Mouse (Mus musculus): ENCODE results near the gene Gtse1.

Gene Gtse1

DNA sequence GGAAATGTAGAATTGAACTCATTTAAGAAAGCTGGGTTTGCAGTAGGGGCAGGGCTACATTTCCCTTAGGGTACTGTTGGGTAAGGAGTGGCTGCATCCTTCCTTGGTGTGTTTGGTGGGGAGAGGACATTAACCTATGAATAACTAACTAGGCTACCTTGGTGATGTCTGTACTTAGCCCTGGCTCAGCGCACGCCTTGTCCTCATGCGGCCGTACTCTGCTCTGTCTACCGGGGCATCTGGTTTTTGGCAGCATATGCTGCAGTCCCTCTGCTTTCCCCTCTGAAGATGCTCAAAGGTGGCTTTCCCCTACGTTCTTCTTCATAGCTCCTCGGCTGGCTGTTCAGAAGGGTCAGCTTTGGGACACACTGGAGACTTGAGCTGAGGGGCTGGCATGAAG, 17.8 kb downstream of the Gtse1 start:
- DNase-seq, result peak; percentile 51

GRCm38 (mm10) chr15:85878848-85879497, 19.4 kb downstream of the Gtse1 start, which contains the start of gene Trmu:
Gene Trmu, plus strand, starts transcription at chr15:85879312.
- peak; percentile 95 for DNase-seq

DNA sequence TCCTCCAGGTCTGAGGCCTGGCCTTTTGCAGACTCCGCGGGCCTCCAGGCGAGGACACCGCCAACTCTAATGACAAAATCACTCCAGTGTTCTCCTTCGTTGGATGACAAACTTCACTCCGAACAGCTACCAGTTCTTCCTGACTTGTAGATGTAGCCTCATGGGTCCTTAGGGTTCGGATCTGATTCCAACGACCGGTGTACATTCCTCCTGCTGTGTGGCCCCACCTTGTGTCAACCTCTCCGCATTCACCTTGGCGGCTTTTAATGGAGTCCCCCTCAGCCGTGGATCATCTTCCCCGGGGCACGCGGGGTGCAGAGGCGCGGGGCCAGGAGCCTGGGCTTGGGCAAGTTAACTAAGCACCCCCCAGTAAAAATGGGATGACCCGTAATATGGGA, 20.0 kb downstream of the Gtse1 start:
- no peak for DNase-seq

DNA sequence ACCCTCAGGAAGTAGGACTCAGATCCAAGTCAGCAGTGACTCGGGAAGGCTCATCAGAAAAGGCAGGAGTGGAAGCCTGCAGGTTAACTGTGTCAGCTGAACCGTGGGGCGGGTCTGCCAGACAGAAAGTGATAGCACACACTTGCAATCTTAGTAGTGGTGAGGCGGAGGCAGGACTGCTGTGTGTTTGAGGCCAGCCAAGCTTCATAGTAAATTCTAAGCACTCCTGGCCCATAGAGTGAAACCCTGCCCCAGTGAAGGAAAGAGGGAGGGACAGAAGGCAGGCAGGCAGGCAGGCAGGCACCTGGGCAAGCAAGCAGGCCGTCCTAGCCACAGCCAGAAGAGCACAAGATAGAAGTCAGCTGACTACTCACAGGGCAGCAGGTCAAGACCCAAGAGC, 26.1 kb downstream of the Gtse1 start:
- no peak for DNase-seq

GRCm38 (mm10) chr15:85889235-85889634, 29.7 kb downstream of the Gtse1 start:
- no peak for DNase-seq

GRCm38 (mm10) chr15:85891971-85892370, 32.4 kb downstream of the Gtse1 start:
- no peak for DNase-seq

GRCm38 (mm10) chr15:85892498-85893118, 33.1 kb downstream of the Gtse1 start:
- no peak for DNase-seq

DNA sequence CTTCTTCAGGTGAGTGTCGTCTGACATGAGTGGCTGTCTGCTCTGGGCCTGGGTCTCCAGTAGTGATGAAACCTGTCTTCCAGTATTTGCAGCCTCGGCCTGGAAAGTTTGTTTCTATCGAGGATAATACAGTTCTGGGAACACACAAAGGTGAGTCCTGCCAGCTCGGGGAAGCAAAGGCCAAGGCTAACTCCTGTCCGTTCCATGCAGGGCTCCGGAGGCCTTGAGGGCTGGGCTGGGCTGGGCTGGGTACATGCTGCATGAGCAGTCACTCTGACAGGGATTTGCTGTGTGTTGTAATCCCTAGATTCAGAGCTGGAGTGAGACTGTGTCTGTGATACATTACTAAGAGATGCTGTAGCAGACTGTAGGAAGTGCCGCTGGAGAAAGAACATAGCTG, 34.3 kb downstream of the Gtse1 start:
- no peak for DNase-seq

DNA sequence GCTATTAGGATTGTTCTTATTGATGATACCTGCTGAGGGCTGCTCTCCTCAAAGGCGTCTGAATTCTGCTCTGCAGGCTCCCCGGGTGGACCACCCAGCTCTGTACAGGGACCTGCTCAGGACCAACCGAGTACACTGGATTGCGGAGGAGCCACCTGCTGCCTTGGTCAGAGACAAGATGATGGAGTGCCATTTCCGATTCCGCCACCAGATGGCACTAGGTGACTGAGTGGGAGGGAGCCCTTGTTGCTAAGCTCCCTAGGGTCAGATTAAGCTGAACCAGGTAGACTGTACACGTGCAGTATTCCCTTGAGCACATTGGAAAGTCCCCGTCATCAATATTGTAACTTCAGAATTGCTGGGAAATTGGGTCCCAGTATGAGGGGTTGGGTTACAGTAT, 36.7 kb downstream of the Gtse1 start:
- DNase-seq, result peak; percentile 81

DNA sequence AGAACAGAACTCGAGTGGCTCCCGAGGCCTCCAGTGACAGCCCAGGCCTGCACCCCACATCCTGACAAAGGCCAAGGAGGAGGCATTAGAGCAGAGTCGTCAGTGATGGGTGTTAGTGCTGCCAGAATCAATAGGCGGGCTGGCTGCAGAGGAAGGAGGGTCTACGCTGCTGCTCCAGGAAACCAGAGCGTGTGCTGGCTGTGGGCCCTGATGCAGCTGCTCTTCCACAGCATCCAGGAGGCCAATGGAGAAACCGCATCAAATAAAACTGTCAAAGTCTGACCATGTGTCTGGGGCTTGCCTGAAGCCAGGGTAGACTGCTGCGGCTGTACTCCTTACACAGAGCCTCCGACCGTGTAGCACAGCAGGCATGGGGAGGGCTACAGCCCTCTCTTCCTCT, 37.6 kb downstream of the Gtse1 start:
- DNase-seq, result no peak

- DNase-seq, result no peak
These were observed 39.9 kb downstream of the Gtse1 start for GRCm38 (mm10) chr15:85899396-85899795.

- no peak for DNase-seq
These were observed 40.8 kb downstream of the Gtse1 start for GRCm38 (mm10) chr15:85900318-85900717.

DNA sequence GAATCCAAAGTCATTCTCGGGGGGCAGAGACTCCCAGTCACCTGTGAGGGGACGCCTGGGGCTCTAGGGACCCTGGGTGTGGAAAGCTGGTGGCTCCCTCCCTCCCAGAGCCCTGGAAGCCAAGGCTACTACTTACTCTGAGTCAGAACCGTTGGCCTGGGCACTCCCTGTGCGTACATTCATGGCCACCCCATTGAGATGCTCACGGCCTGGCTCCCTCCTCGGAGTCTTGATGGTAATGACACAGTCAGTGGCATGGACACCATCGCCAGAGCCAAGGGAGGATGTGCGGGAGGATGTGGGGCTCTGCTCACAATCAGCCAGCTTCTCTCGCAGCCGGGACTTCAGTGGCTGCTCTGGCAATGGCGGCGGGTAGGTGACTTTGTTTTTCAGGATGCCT, 41.3 kb downstream of the Gtse1 start:
- no peak for DNase-seq

- DNase-seq, result no peak
These were observed 43.0 kb downstream of the Gtse1 start for GRCm38 (mm10) chr15:85902505-85902904.

DNA sequence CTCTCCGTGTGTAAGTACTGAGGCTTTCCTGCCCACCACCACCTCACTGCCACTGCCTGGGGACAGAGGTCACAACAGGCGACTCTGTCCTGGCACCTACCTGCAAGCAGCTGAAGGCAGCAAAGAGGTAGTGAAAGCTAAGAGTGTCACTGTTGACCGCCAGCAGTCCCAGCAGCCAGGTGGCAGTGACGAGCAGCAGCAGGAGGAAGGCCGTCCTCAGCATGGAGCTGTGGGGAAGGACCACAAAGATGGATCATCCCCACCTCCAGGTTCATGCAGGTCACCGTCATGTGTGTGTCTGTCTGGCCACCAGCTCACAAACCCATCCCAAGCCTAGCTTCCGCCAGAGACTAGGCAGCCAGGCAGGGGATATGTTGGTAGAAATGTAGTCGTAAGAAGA, 44.3 kb downstream of the Gtse1 start:
- no peak for DNase-seq

DNA sequence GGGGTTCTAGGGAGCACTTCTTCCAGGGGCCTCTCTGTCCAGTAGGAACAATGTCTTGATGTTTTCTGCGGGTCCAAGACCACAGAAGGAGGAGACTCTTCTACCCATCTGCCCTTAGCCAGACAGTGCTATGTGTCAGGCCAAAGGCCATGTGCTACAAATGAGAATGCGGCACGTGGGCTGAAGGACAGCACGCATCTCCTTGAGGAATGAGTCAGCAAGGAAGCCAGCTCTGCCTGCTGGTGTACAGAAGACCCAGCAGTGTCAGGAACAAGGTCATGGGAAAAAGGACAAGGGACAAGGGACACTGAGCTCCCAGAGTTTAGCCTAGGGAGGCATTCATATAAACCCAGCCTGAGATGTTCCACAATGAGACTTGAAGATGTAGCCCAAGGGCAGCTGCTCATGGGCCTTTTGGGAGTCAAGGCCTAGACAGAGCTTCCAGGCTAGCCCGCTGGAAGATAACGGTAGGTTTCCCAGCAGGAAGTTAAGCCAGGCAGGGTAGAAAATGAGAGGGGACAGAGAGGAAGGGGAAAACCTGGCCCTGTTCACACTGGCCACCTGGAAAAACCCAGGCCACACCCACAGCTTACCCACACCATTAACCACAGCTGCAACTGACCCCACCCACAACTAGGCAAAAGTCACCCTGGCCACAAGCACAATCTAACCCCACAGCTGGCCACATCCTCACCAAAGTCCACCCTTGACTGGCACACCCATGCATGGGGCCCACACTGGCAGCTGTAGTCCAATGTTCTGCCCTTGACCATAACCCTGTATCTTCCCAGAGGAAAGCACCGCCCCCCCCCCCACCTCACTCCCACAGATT, 49.3 kb downstream of the Gtse1 start:
- peak; percentile 14 for DNase-seq

GRCm38 (mm10) chr15:85909492-85909829, 49.9 kb downstream of the Gtse1 start:
- DNase-seq, result no peak

GRCm38 (mm10) chr15:85909931-85910330, 50.4 kb downstream of the Gtse1 start:
- DNase-seq, result peak; percentile 22

- peak; percentile 76 for DNase-seq
These were observed 54.1 kb downstream of the Gtse1 start for GRCm38 (mm10) chr15:85913605-85914004.

- DNase-seq, result peak; percentile 48
These were observed 59.8 kb downstream of the Gtse1 start for GRCm38 (mm10) chr15:85919191-85919891.

DNA sequence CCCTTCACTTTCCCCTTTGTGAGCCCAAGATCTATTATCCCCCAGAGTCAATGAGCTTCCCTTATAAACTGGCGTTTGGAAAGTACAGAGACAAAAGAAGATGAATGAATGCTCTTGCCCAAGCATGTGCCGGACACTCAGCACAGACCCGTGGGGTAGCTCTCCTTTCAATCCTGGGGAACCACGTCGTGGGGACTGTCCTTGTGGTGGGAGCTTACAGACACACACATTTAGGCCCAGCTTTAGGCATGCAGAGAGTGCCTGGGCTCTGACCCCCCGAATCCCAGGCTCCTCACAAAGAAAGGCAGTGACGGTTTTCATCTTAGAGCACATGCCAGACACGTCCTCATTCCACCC, 60.3 kb downstream of the Gtse1 start:
- DNase-seq, result no peak

DNA sequence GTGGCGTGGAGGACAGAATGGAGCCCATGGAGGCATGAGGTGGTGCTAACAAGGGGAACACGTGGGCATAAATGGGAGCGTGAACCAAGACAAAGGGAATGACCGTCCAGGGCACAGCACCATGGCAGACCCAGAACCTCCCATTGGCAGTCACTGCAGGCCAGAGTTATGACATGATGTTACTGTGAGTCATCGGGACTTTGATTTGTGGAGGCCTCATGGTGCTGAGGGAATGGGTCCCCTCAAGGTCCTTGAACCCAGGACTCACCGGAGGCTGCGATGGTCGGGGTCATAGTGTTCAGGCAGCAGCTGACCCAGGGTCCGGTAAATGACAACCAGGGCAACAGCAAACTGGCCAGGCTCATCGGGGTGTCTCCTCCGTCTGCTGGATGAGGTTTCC, 62.3 kb downstream of the Gtse1 start:
- no peak for DNase-seq

Measured in kidney, postnatal 14 days (tissue).